Mouse (Mus musculus) bone marrow, adult 2 months (tissue): ENCODE measurements around the gene Camk2n2.

ENCODE experiments used
- CTCF ChIP-seq: fragments of 200-500 bp; IDR thresholded peaks from 2 replicates; pipeline ENCODE4 v1.5.1; 2011; ENCODE audit warnings: low read length, control low read depth; ENCODE audit not compliant: control insufficient read depth, insufficient read depth
- POLR2A ChIP-seq: fragments of 200-500 bp; IDR thresholded peaks from 2 replicates; pipeline ENCODE4 v1.6.1; 2011; ENCODE audit warnings: low read depth, mild to moderate bottlenecking, control low read depth, low read length, borderline replicate concordance; ENCODE audit not compliant: control insufficient read depth

- no peak for TF ChIP-seq CTCF
- TF ChIP-seq POLR2A = no peak
Measured at GRCm38 (mm10) chr16:20623211-20623610, 2.1 kb upstream of the Camk2n2 start.
